Mouse (Mus musculus) leukemia stem cell, adult 10-12 weeks (primary cell): Measurements from ENCODE around the gene Pdzd3. TPM values are rescaled to one million over a fixed set of nuclear protein-coding genes. Genes with fewer than 3 reads are reported as not detected.

Experiments used
- polyA plus RNA-seq: library from polyadenylated mRNA; stranded (reverse); fragments of >175 nt; gene quantifications from 2 replicates; pipeline ENCODE4 v1.2.3, GENCODE M21; 2012; ENCODE audit warnings: low replicate concordance

Pdzd3 gene
- polyA plus RNA-seq = 0.33 and 0.35 TPM in 2 replicates

GRCm38 (mm10) chr9:44251314-44251713 is at the start of gene Pdzd3:
Gene Pdzd3, minus strand, starts transcription at chr9:44251471.

GRCm38 (mm10) chr9:44288076-44288958 is 37.0 kb upstream of the Pdzd3 start, which contains the start of gene Abcg4:
Gene Abcg4, minus strand, starts transcription at chr9:44288615.

GRCm38 (mm10) chr9:44268432-44268831 is 17.2 kb upstream of the Pdzd3 start, which contains the start of gene Nlrx1:
Gene Nlrx1, minus strand, starts transcription at chr9:44268599.

DNA sequence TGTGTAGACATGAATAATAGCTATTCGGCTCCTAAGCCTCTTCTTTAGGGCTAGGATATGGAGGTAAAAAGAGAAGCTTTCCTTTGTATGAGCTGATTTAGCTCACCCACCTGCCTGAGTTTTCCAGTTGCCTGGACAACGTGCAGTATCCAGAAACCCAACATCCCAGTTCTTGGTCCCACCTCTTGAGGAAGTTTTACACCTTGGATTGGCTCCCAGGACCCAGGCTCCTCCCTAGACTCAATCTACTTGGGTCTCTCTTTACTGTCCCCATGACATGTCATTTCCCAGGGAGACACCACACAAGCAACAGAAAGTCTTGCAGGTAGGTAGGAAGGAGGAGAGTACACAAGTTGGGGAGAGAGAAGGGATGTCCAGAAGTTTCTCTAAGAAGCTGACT is 10.9 kb downstream of the Pdzd3 start, which contains the start of gene Ccdc153:
Gene Ccdc153, plus strand, starts transcription at position 278 of the 400 bp plus-strand sequence.

DNA sequence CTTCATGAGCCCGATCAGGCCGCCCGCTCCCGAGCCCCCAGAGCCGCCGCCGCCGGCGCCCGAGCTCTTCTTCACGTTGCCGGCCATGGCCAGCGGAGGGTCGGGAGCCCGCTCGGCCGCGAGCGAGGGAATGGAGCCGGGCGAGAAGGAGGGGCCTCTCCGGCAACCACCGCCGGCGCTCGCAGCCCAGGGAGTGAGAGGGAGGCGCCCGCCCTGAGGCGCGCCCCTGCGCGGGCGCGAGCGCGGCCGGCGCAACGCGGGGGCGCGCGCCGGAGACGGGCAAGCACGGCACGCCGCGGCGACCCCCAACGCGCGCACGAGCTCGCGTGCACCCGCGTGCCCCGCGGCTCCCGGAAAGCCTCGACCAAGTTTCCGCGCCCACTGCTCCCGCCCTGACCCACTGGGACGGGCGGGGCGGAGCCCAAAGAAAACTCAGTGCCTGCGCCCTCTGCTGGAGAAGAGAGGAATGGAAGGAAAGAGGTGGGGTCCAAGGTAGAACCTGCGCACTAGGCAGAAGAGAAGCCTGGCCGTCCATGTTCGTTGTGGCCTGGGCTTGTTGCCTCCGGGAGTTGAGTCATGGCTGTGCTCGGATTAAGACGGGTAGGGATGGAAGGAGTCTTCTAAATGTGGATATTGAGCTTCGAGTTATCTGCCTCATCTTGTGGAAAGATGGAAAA is 17.3 kb downstream of the Pdzd3 start, which contains the start of gene Cbl:
Gene Cbl, minus strand, starts transcription at position 248 of the 677 bp plus-strand sequence.

Other genes starting within 250 kb of the Pdzd3 start
- gene Thy1, start 208.1 kb downstream of the Pdzd3 start, polyA plus RNA-seq = 6.4 and 39.0 TPM in 2 replicates
- gene Usp2, start 184.4 kb downstream of the Pdzd3 start, polyA plus RNA-seq = 1.1 and 4.2 TPM in 2 replicates
- gene Mfrp, start 149.7 kb downstream of the Pdzd3 start, polyA plus RNA-seq = not detected in 2 replicates
- 2.1 and 3.0 TPM in 2 replicates for gene C1qtnf5, start 144.2 kb downstream of the Pdzd3 start, polyA plus RNA-seq
- gene Gm49380, start 138.0 kb downstream of the Pdzd3 start, polyA plus RNA-seq = not detected in 2 replicates
- 33.2 and 75.2 TPM in 2 replicates for gene Rnf26, start 138.0 kb downstream of the Pdzd3 start, polyA plus RNA-seq
- 0.79 and 1.2 TPM in 2 replicates for gene Mcam, start 117.0 kb downstream of the Pdzd3 start, polyA plus RNA-seq
- 11.0 and 15.0 TPM in 2 replicates for gene Cbl, start 17.4 kb downstream of the Pdzd3 start, polyA plus RNA-seq
- gene Ccdc153, start 10.8 kb downstream of the Pdzd3 start, polyA plus RNA-seq = not detected in 2 replicates
- gene Nlrx1, start 17.1 kb upstream of the Pdzd3 start, polyA plus RNA-seq = 3.5 and 3.6 TPM in 2 replicates
- 73.8 and 199 TPM in 2 replicates for gene Abcg4, start 37.1 kb upstream of the Pdzd3 start, polyA plus RNA-seq
- 7.4 and 9.9 TPM in 2 replicates for gene Hinfp, start 54.2 kb upstream of the Pdzd3 start, polyA plus RNA-seq
- 216 and 324 TPM in 2 replicates for gene C2cd2l, start 68.8 kb upstream of the Pdzd3 start, polyA plus RNA-seq
- gene Dpagt1, start 74.5 kb upstream of the Pdzd3 start, polyA plus RNA-seq = 8.4 and 13.8 TPM in 2 replicates
- gene H2afx, start 83.2 kb upstream of the Pdzd3 start, polyA plus RNA-seq = 825 and 1,471 TPM in 2 replicates
- 173 and 677 TPM in 2 replicates for gene Hmbs, start 92.8 kb upstream of the Pdzd3 start, polyA plus RNA-seq
- 7.8 and 11.3 TPM in 2 replicates for gene Vps11, start 110.2 kb upstream of the Pdzd3 start, polyA plus RNA-seq
- 25.8 and 40.4 TPM in 2 replicates for gene Hyou1, start 128.0 kb upstream of the Pdzd3 start, polyA plus RNA-seq
- 10.4 and 13.2 TPM in 2 replicates for gene Slc37a4, start 145.4 kb upstream of the Pdzd3 start, polyA plus RNA-seq
- 48.9 and 50.6 TPM in 2 replicates for gene Rps25, start 155.7 kb upstream of the Pdzd3 start, polyA plus RNA-seq
- gene Trappc4, start 156.1 kb upstream of the Pdzd3 start, polyA plus RNA-seq = 5.6 and 13.4 TPM in 2 replicates
- 10.2 and 37.1 TPM in 2 replicates for gene Ccdc84, start 167.1 kb upstream of the Pdzd3 start, polyA plus RNA-seq
- gene Foxr1, start 189.7 kb upstream of the Pdzd3 start, polyA plus RNA-seq = 1.5 TPM in 1 of 2 replicates, not detected in the other
- not detected in 2 replicates for gene Upk2, start 203.5 kb upstream of the Pdzd3 start, polyA plus RNA-seq
- 36.8 and 56.9 TPM in 2 replicates for gene Bcl9l, start 231.4 kb upstream of the Pdzd3 start, polyA plus RNA-seq